Mouse (Mus musculus) intestine, postnatal 0 days (tissue): ENCODE data around the gene Ece2. TPM values are rescaled to one million over a fixed set of nuclear protein-coding genes. Genes with fewer than 3 reads are reported as not detected.

Experiments used
- ATAC-seq: fragments of 200-750 bp; cut with Nextera tagmentation; 2 replicates; pipeline ENCODE4 v1.8.0; 2017; ENCODE audit warnings: mild to moderate bottlenecking, moderate TSS enrichment, moderate library complexity
- H3K27ac ChIP-seq: fragments of 300-500 bp; sonication (generic); 2 replicates; pipeline ENCODE4 v1.5.1; 2014; ENCODE audit warnings: mild to moderate bottlenecking, low read depth, low read length, moderate library complexity
- H3K27me3 ChIP-seq: fragments of 300-500 bp; sonication (generic); replicated peaks from 2 replicates; pipeline ENCODE4 v1.6.1; 2014; ENCODE audit warnings: low read length, mixed read lengths; ENCODE audit not compliant: control insufficient read depth, insufficient read depth
- H3K36me3 ChIP-seq: fragments of 300-500 bp; sonication (generic); 2 replicates; pipeline ENCODE4 v1.6.1; 2014; ENCODE audit warnings: mild to moderate bottlenecking, moderate library complexity; ENCODE audit not compliant: control insufficient read depth, insufficient read depth
- H3K4me1 ChIP-seq: fragments of 300-500 bp; sonication (generic); replicated peaks from 2 replicates; pipeline ENCODE4 v1.6.1; 2014; ENCODE audit warnings: antibody characterized with exemption, low read length, mixed read lengths; ENCODE audit not compliant: control insufficient read depth, insufficient read depth
- H3K4me2 ChIP-seq: fragments of 300-500 bp; sonication (generic); replicated peaks from 2 replicates; pipeline ENCODE4 v1.6.1; 2014; ENCODE audit warnings: low read depth, mild to moderate bottlenecking, moderate library complexity
- H3K4me3 ChIP-seq: fragments of 300-500 bp; sonication (generic); 2 replicates; pipeline ENCODE4 v1.5.1; 2014; ENCODE audit warnings: low read depth, low read length
- H3K9ac ChIP-seq: fragments of 300-500 bp; sonication (generic); 2 replicates; pipeline ENCODE4 v1.6.1; 2014; ENCODE audit warnings: mild to moderate bottlenecking, low read depth, low read length
- H3K9me3 ChIP-seq: fragments of 300-500 bp; sonication (generic); 2 replicates; pipeline ENCODE4 v1.6.1; 2016; ENCODE audit warnings: mixed run types; ENCODE audit not compliant: control insufficient read depth
- CTCF ChIP-seq: sonication (generic); IDR thresholded peaks from 2 replicates; pipeline ENCODE4 v1.5.1; 2016; ENCODE audit warnings: low read depth, mild to moderate bottlenecking, control low read depth, antibody characterized with exemption, moderate library complexity
- WGBS: fragments of 180-500 bp; shearing (Covaris S2); extraction: QIAGEN DNeasy Blood & Tissue Kit; methylation state at CpG from one replicate; pipeline ENCODE4 v1.1.7; 2014; 5-methylcytosine and 5-hydroxymethylcytosine counted together
- polyA plus RNA-seq: library from polyadenylated mRNA; unstranded; fragments of >200 nt; fragmentation: Nextera tagmentation; extraction: Ambion mirVana; gene quantifications from 2 replicates; pipeline ENCODE4 v1.2.1, GENCODE M21; 2015

The Ece2 gene
- polyA plus RNA-seq, 1 experiment from 2014 or later = 0.17 TPM

GRCm38 (mm10) chr16:20621991-20622685 is 7.5 kb upstream of the Ece2 start:
- H3K4me2 ChIP-seq = peak overlapping the region; percentile 99
- under 1% methylated on average over 37 of the region's 37 CpGs for WGBS
- no peaks in the 10 kb centered on the region for H3K9me3 ChIP-seq
- ATAC-seq = peak; percentile 67
- 0 out of 2 replicates have a peak, but pooled peaks cover 4% of the 10 kb centered on the region for H3K36me3 ChIP-seq
- peaks cover 20% of the 10 kb centered on the region for H3K27me3 ChIP-seq
- no peak for TF ChIP-seq CTCF
- no peak overlapping the region for H3K27ac ChIP-seq
- no peak overlapping the region for H3K9ac ChIP-seq
- H3K4me1 ChIP-seq = peaks cover 7% of the 10 kb centered on the region
- peak overlapping the region; percentile 66 for H3K4me3 ChIP-seq

- Histone ChIP-seq H3K4me2 (no peak overlapping the region), H3K27ac (no peak overlapping the region), H3K4me1 (peaks cover 7% of the 10 kb centered on the region), H3K9ac (no peak overlapping the region), H3K9me3 (no peaks in the 10 kb centered on the region), H3K36me3 (0 out of 2 replicates have a peak, but pooled peaks cover 4% of the 10 kb centered on the region), H3K4me3 (no peak overlapping the region), H3K27me3 (peaks cover 20% of the 10 kb centered on the region)
- 52% methylated on average over 2 of the region's 2 CpGs for WGBS
- ATAC-seq = no peak
- TF ChIP-seq CTCF = no peak
Measured at GRCm38 (mm10) chr16:20623211-20623610, 6.4 kb upstream of the Ece2 start.

GRCm38 (mm10) chr16:20628871-20629391 is 697 bp upstream of the Ece2 start:
- no peak for ATAC-seq
- peaks cover 20% of the 10 kb centered on the region; the same call in 1 of the 2 replicates for H3K27me3 ChIP-seq
- H3K27ac ChIP-seq = no peak overlapping the region
- H3K9me3 ChIP-seq = no peaks in the 10 kb centered on the region
- no peaks in the 10 kb centered on the region for H3K4me1 ChIP-seq
- H3K4me2 ChIP-seq = no peak overlapping the region
- WGBS = 60% methylated on average over 11 of the region's 11 CpGs
- H3K4me3 ChIP-seq = no peak overlapping the region
- no peak for TF ChIP-seq CTCF
- H3K9ac ChIP-seq = no peak overlapping the region
- H3K36me3 ChIP-seq = no peaks in the 10 kb centered on the region

GRCm38 (mm10) chr16:20637410-20637809 is 7.8 kb downstream of the Ece2 start:
- Histone ChIP-seq H3K27me3 (no peaks in the 10 kb centered on the region), H3K9me3 (no peaks in the 10 kb centered on the region), H3K4me2 (no peak overlapping the region), H3K9ac (no peak overlapping the region), H3K36me3 (no peaks in the 10 kb centered on the region), H3K4me3 (no peak overlapping the region), H3K27ac (no peak overlapping the region), H3K4me1 (no peaks in the 10 kb centered on the region)
- TF ChIP-seq CTCF = no peak
- ATAC-seq = no peak
- 72% methylated on average over 8 of the region's 8 CpGs for WGBS

GRCm38 (mm10) chr16:20638367-20638766 is 8.7 kb downstream of the Ece2 start:
- Histone ChIP-seq H3K27ac (no peak overlapping the region), H3K4me2 (no peak overlapping the region), H3K4me3 (no peak overlapping the region), H3K9me3 (no peaks in the 10 kb centered on the region), H3K27me3 (no peaks in the 10 kb centered on the region), H3K9ac (no peak overlapping the region), H3K36me3 (no peaks in the 10 kb centered on the region), H3K4me1 (no peaks in the 10 kb centered on the region)
- 79% methylated on average over 8 of the region's 8 CpGs for WGBS
- no peak for TF ChIP-seq CTCF
- no peak for ATAC-seq

GRCm38 (mm10) chr16:20642161-20642560 is 12.5 kb downstream of the Ece2 start:
- Histone ChIP-seq H3K27me3 (no peaks in the 10 kb centered on the region), H3K4me3 (no peak overlapping the region), H3K4me1 (no peaks in the 10 kb centered on the region), H3K9me3 (no peaks in the 10 kb centered on the region), H3K36me3 (no peaks in the 10 kb centered on the region), H3K9ac (no peak overlapping the region), H3K27ac (no peak overlapping the region), H3K4me2 (no peak overlapping the region)
- ATAC-seq = no peak
- TF ChIP-seq CTCF = peak; percentile 92
- under 1% methylated on average over 8 of the region's 8 CpGs for WGBS
